Mouse (Mus musculus): ENCODE results near the gene Spag7. TPM values are rescaled to one million over a fixed set of nuclear protein-coding genes. Genes with fewer than 3 reads are reported as not detected.

The Spag7 gene
- polyA plus RNA-seq, 2 experiments = 27.4 to 42.0 TPM

DNA sequence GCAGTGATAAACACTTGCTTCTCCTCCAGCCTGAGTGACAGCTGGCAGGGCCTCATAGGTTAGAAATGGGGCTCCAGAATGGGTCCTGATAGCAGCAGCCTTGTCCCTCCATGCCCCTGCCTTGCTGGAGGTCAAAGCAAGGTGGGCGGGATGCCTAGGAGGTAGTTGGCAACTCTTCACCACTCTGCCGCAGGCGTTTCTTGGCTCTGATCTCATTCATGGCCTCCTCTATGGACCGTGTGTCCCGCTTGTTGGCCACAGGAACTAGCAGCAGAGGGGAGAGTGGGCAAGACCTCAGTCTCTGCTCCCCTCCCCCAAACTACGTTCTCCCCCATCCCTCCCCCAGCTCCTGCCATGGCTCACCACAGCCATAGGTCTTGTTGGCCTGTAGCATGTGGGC lies 5.3 kb downstream of the Spag7 start:
- no peak overlapping the region for H3K27ac ChIP-seq
- TF ChIP-seq CTCF (IDR thresholded peaks at IDR 0.05; ENCODE audit: low read depth) (no peak), EP300 (IDR thresholded peaks at IDR 0.05; ENCODE audit: low read depth) (no peak)
- 86% methylated on average over 6 of the region's 6 CpGs for WGBS (ENCODE audit: insufficient replicate concordance)
- no peak for DNase-seq (ENCODE audit: low read depth in 3 of 3, low spot score in 3 of 3)
- no peak overlapping the region for H3K9ac ChIP-seq (replicated peaks)
- no peaks in the 10 kb centered on the region for H3K9me3 ChIP-seq (ENCODE audit: control insufficient read depth, low read length)
- ATAC-seq (ENCODE audit: insufficient read depth) = no peak
- peaks cover 17% of the 10 kb centered on the region for H3K36me3 ChIP-seq (replicated peaks; ENCODE audit: control insufficient read depth, insufficient read depth, low read depth)
- no peak overlapping the region for H3K4me2 ChIP-seq (ENCODE audit: low read depth)
- H3K27me3 ChIP-seq (ENCODE audit: control insufficient read depth, insufficient read depth, low read length) = no peaks in the 10 kb centered on the region
- H3K4me3 ChIP-seq (ENCODE audit: insufficient read depth in 1 of 2, low read depth in 2 of 2, low read length in 2 of 2) = no peak overlapping the region
- H3K4me1 ChIP-seq (replicated peaks; ENCODE audit: control insufficient read depth in 2 of 2, insufficient read depth in 2 of 2, low read length in 1 of 2) = peaks cover 9 to 10% of the 10 kb centered on the region in 2 experiments

DNA sequence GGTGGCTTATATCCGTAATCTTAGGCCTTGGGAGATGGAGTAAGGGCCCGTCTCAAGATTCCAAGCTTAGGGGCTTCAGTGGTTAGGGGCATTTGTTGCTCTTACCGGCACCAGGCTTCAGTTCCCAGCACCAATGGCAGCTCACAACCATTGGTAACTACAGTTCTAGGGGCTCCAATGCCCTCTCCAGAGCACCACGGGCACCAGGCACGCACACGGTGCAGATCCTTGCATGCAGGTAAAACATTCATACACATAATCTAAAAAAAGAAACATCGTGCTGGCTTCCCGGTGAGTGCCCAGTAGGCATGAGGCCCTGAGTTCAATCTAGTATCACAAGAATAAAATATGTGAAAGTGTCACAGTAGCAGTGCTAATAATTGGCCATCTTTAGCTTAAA lies 6.1 kb downstream of the Spag7 start:
- H3K9ac ChIP-seq (replicated peaks) = no peak overlapping the region
- 87% methylated on average over 8 of the region's 8 CpGs for WGBS (ENCODE audit: insufficient replicate concordance)
- H3K9me3 ChIP-seq (ENCODE audit: control insufficient read depth, low read length) = no peaks in the 10 kb centered on the region
- no peak for ATAC-seq (ENCODE audit: insufficient read depth)
- H3K36me3 ChIP-seq (replicated peaks; ENCODE audit: control insufficient read depth, insufficient read depth, low read depth) = peaks cover 17% of the 10 kb centered on the region
- no peak overlapping the region for H3K27ac ChIP-seq
- H3K4me2 ChIP-seq (ENCODE audit: low read depth) = no peak overlapping the region
- TF ChIP-seq CTCF (IDR thresholded peaks at IDR 0.05; ENCODE audit: low read depth) (no peak), EP300 (IDR thresholded peaks at IDR 0.05; ENCODE audit: low read depth) (no peak)
- no peak overlapping the region for H3K4me3 ChIP-seq (ENCODE audit: insufficient read depth in 1 of 2, low read depth in 2 of 2, low read length in 2 of 2)
- DNase-seq (ENCODE audit: low read depth in 3 of 3, low spot score in 3 of 3) = no peak
- peaks cover 8% of the 10 kb centered on the region in 2 experiments for H3K4me1 ChIP-seq (replicated peaks; ENCODE audit: control insufficient read depth in 2 of 2, insufficient read depth in 2 of 2, low read length in 1 of 2)
- H3K27me3 ChIP-seq (ENCODE audit: control insufficient read depth, insufficient read depth, low read length) = no peaks in the 10 kb centered on the region

DNA sequence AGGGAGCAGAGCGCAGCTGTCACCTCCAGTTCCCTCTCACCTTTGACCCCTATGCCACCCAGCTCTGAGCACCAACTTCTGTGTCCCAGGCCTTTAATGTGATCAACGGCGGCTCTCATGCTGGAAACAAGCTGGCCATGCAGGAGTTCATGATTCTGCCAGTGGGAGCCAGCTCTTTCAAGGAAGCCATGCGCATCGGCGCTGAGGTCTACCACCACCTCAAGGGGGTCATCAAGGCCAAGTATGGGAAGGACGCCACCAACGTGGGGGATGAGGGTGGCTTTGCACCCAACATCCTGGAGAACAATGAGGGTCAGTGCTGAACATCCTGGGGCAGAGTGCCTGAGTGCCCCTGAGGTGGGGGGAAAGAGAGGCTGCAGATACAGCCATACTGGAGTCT lies 8.6 kb downstream of the Spag7 start:
- Histone ChIP-seq H3K4me1 (replicated peaks; ENCODE audit: control insufficient read depth in 2 of 2, insufficient read depth in 2 of 2, low read length in 1 of 2) (peaks cover 15 to 16% of the 10 kb centered on the region in 2 experiments), H3K27ac (no peak overlapping the region), H3K4me2 (ENCODE audit: low read depth) (no peak overlapping the region), H3K27me3 (ENCODE audit: control insufficient read depth, insufficient read depth, low read length) (no peaks in the 10 kb centered on the region; the same call in 1 of the 2 replicates), H3K9me3 (ENCODE audit: control insufficient read depth, low read length) (no peaks in the 10 kb centered on the region), H3K9ac (replicated peaks) (no peak overlapping the region), H3K36me3 (replicated peaks; ENCODE audit: control insufficient read depth, insufficient read depth, low read depth) (peaks cover 17% of the 10 kb centered on the region), H3K4me3 (ENCODE audit: insufficient read depth in 1 of 2, low read depth in 2 of 2, low read length in 2 of 2) (no peak overlapping the region)
- no peak for ATAC-seq (ENCODE audit: insufficient read depth)
- WGBS (ENCODE audit: insufficient replicate concordance) = 79% methylated on average over 8 of the region's 8 CpGs
- TF ChIP-seq CTCF (IDR thresholded peaks at IDR 0.05; ENCODE audit: low read depth) (no peak), EP300 (IDR thresholded peaks at IDR 0.05; ENCODE audit: low read depth) (no peak)
- DNase-seq (ENCODE audit: low read depth in 3 of 3, low spot score in 3 of 3) = no peak

DNA sequence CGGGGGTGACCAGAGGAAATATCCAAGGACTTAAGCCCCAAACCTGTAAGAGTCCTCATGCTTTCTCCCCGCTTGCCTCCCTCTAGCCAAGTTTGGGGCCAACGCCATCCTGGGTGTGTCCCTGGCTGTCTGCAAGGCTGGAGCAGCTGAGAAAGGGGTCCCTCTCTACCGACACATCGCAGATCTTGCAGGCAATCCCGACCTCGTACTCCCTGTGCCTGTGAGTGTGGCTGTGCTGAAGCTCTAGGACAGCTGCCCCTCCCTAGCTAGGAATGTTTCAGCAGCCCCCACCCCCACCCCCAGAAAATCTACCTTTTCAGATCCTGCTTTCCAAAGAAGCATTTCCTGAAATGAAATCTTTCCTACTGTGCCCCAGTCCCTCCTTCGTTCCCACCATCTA lies 10.3 kb downstream of the Spag7 start:
- H3K9me3 ChIP-seq (ENCODE audit: control insufficient read depth, low read length) = no peaks in the 10 kb centered on the region
- ATAC-seq (ENCODE audit: insufficient read depth) (no peak), DNase-seq (ENCODE audit: low read depth in 3 of 3, low spot score in 3 of 3) (no peak)
- peaks cover 5% of the 10 kb centered on the region for H3K36me3 ChIP-seq (replicated peaks; ENCODE audit: control insufficient read depth, insufficient read depth, low read depth)
- H3K4me3 ChIP-seq (ENCODE audit: insufficient read depth in 1 of 2, low read depth in 2 of 2, low read length in 2 of 2) = no peak overlapping the region
- no peak for TF ChIP-seq EP300 (IDR thresholded peaks at IDR 0.05; ENCODE audit: low read depth)
- no peak for TF ChIP-seq CTCF (IDR thresholded peaks at IDR 0.05; ENCODE audit: low read depth)
- no peak overlapping the region for H3K9ac ChIP-seq (replicated peaks)
- no peak overlapping the region for H3K4me2 ChIP-seq (ENCODE audit: low read depth)
- no peaks in the 10 kb centered on the region; the same call in 1 of the 2 replicates for H3K27me3 ChIP-seq (ENCODE audit: control insufficient read depth, insufficient read depth, low read length)
- H3K27ac ChIP-seq = no peak overlapping the region
- WGBS (ENCODE audit: insufficient replicate concordance) = 59% methylated on average over 8 of the region's 8 CpGs
- H3K4me1 ChIP-seq (replicated peaks; ENCODE audit: control insufficient read depth in 2 of 2, insufficient read depth in 2 of 2, low read length in 1 of 2) = peaks cover 15 to 20% of the 10 kb centered on the region in 2 experiments

DNA sequence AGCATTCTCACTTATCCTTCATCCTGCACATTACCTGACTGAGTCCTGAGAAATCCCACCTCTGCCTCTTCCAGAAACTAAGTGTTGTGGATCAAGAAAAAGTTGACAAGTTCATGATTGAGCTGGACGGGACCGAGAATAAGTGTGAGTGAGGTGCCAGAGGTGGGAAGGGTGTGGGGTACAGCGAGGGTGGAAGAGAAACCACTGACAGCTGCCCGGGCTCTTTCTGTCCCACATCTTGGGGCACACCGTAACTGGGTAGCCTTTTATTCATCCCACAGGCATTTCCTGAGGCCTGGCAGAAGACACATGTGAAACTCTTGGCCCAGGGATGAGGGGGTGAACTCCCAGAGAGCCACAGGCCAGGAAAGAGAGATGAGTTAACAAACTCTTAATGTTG lies 10.7 kb downstream of the Spag7 start:
- no peak overlapping the region for H3K4me2 ChIP-seq (ENCODE audit: low read depth)
- TF ChIP-seq CTCF (IDR thresholded peaks at IDR 0.05; ENCODE audit: low read depth) = no peak
- no peak for TF ChIP-seq EP300 (IDR thresholded peaks at IDR 0.05; ENCODE audit: low read depth)
- H3K4me3 ChIP-seq (ENCODE audit: insufficient read depth in 1 of 2, low read depth in 2 of 2, low read length in 2 of 2) = no peak overlapping the region
- H3K9me3 ChIP-seq (ENCODE audit: control insufficient read depth, low read length) = no peaks in the 10 kb centered on the region
- peaks cover 15 to 20% of the 10 kb centered on the region in 2 experiments for H3K4me1 ChIP-seq (replicated peaks; ENCODE audit: control insufficient read depth in 2 of 2, insufficient read depth in 2 of 2, low read length in 1 of 2)
- no peak overlapping the region for H3K9ac ChIP-seq (replicated peaks)
- no peak for DNase-seq (ENCODE audit: low read depth in 3 of 3, low spot score in 3 of 3)
- ATAC-seq (ENCODE audit: insufficient read depth) = no peak
- no peak overlapping the region for H3K27ac ChIP-seq
- H3K36me3 ChIP-seq (replicated peaks; ENCODE audit: control insufficient read depth, insufficient read depth, low read depth) = peaks cover 5% of the 10 kb centered on the region
- 68% methylated on average over 5 of the region's 5 CpGs for WGBS (ENCODE audit: insufficient replicate concordance)
- H3K27me3 ChIP-seq (ENCODE audit: control insufficient read depth, insufficient read depth, low read length) = no peaks in the 10 kb centered on the region; the same call in 1 of the 2 replicates

Data from liver, embryonic 14.5 days (tissue).